Mouse (Mus musculus) spleen, adult 18-20 months (tissue): Measurements from ENCODE around the gene Tmprss15.

Source experiments
- DNase-seq, 2 experiments: peaks; one replicate each; pipeline ENCODE4 v3.0.0; 2022; ENCODE audit warnings: mixed read lengths in 2 of 2

The Tmprss15 gene

GRCm38 (mm10) chr16:79090997-79091396 lies at the start of gene Tmprss15:
Gene Tmprss15 (minus strand): TSS chr16:79091097.
- no peak for DNase-seq

- no peak for DNase-seq
Observed at GRCm38 (mm10) chr16:79114879-79115278, 24.0 kb upstream of the Tmprss15 start.

GRCm38 (mm10) chr16:79109516-79109915 lies 18.6 kb upstream of the Tmprss15 start:
- DNase-seq, result no peak

- DNase-seq, result no peak
Observed at GRCm38 (mm10) chr16:79108969-79109368, 18.1 kb upstream of the Tmprss15 start.

GRCm38 (mm10) chr16:79100325-79100724 lies 9.4 kb upstream of the Tmprss15 start:
- no peak for DNase-seq

GRCm38 (mm10) chr16:79098321-79098720 lies 7.4 kb upstream of the Tmprss15 start:
- no peak for DNase-seq

GRCm38 (mm10) chr16:79086550-79086949 lies 4.3 kb downstream of the Tmprss15 start:
- DNase-seq, result no peak

- DNase-seq, result no peak
Observed at GRCm38 (mm10) chr16:79063848-79064247, 27.0 kb downstream of the Tmprss15 start.

GRCm38 (mm10) chr16:79058775-79059558 lies 31.9 kb downstream of the Tmprss15 start:
- no peak for DNase-seq

GRCm38 (mm10) chr16:79032593-79032992 lies 58.3 kb downstream of the Tmprss15 start:
- no peak for DNase-seq

- DNase-seq, result no peak
Observed at GRCm38 (mm10) chr16:79002812-79003211, 88.1 kb downstream of the Tmprss15 start.

GRCm38 (mm10) chr16:79001679-79002078 lies 89.2 kb downstream of the Tmprss15 start:
- no peak for DNase-seq

- no peak for DNase-seq
Observed at GRCm38 (mm10) chr16:78976384-78976783, 114.5 kb downstream of the Tmprss15 start.

GRCm38 (mm10) chr16:78974099-78974498 lies 116.8 kb downstream of the Tmprss15 start:
- no peak for DNase-seq

GRCm38 (mm10) chr16:78969091-78969731 lies 121.7 kb downstream of the Tmprss15 start:
- no peak for DNase-seq

- DNase-seq, result no peak
Observed at GRCm38 (mm10) chr16:78957434-78957833, 133.5 kb downstream of the Tmprss15 start.

- DNase-seq, result no peak
Observed at GRCm38 (mm10) chr16:78950359-78950758, 140.5 kb downstream of the Tmprss15 start.

GRCm38 (mm10) chr16:78937755-78938154 lies 153.1 kb downstream of the Tmprss15 start:
- DNase-seq, result no peak

GRCm38 (mm10) chr16:78934298-78934697 lies 156.6 kb downstream of the Tmprss15 start:
- DNase-seq, result no peak

GRCm38 (mm10) chr16:78931287-78932025 lies 159.4 kb downstream of the Tmprss15 start:
- no peak for DNase-seq

- DNase-seq, result no peak
Observed at GRCm38 (mm10) chr16:78930382-78931286, 160.3 kb downstream of the Tmprss15 start, which contains the start of gene Chodl. Gene Chodl (plus strand): TSS chr16:78930948.

GRCm38 (mm10) chr16:78922644-78923043 lies 168.3 kb downstream of the Tmprss15 start:
- DNase-seq, result no peak
